25 mouse cellular contexts compared by ENCODE assay signal in the genomic region with DNA sequence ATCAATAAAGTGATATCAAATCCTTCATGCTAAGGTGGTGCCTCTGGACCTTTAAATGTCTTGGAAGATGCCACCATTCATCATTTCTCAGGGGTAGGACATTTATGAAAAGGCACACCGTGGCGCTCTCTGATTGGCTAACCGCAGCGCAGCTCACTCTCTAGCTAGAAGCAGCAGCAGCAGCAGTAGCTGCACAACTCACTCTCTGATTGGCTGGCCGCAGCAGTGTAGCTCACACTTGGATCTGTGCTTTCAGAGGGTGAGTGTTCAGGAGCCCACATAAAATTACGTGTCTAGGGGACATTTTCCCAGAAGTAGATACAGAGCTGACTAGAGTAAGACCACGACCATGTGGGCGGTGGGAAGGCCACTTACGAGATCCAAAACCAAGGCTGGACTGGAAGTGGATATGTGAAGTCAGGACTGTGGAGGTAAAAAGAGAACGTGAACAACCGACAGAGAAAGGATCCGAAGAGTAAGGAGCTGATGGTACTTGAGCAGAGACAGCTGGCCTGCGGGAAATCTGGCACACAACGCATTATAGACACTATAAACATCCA.
DNase-seq lines count a peak whose midpoint lies in the region; ATAC-seq and TF ChIP-seq lines count a peak whose summit lies in the region.
"Had no signal": no experiment of that assay in that cellular context is flagged by ENCODE, and none has a peak within 500 bp of the region (broad histone marks: within the 10 kb centered on the region; RNA-seq: fewer than 3 reads in every experiment).

No protein-coding gene starts in this region.

- no peak overlapping the region for H3K27ac ChIP-seq in lung, embryonic 14.5 days (ENCODE audit: low read depth)
- H3K27ac ChIP-seq: forebrain, embryonic 10.5 days; heart, embryonic 13.5 days; layer of hippocampus, adult 2 months; midbrain, embryonic 12.5 days; stomach, embryonic 15.5 days had no signal

- no peaks in the 10 kb centered on the region for H3K27me3 ChIP-seq in lung, embryonic 14.5 days (ENCODE audit: insufficient read depth, low read length)
- H3K27me3 ChIP-seq: heart, embryonic 13.5 days; midbrain, embryonic 12.5 days; stomach, embryonic 15.5 days had no signal

- no peak overlapping the region for H3K4me2 ChIP-seq in lung, embryonic 14.5 days
- H3K4me2 ChIP-seq: heart, embryonic 13.5 days; midbrain, embryonic 12.5 days; stomach, embryonic 15.5 days had no signal

- H3K4me3 ChIP-seq in lung, embryonic 14.5 days (ENCODE audit: low read depth, low read length): no peak overlapping the region
- H3K4me3 ChIP-seq: forebrain, embryonic 10.5 days; heart, embryonic 13.5 days; layer of hippocampus, adult 2 months; midbrain, embryonic 12.5 days; stomach, embryonic 15.5 days had no signal

- TF ChIP-seq CTCF in lung, embryonic 14.5 days (IDR thresholded peaks at IDR 0.05; ENCODE audit: low read depth): no peak

- peak; percentile 99 for ATAC-seq in frontal cortex, adult (ENCODE audit: low TSS enrichment)
- ATAC-seq in lung, embryonic 14.5 days (ENCODE audit: insufficient read depth): no peak
- ATAC-seq: forebrain, postnatal 0 days; intestine, postnatal 0 days; liver, postnatal 0 days had no signal

- DNase-seq in frontal cortex, postnatal 25 days (ENCODE audit: low spot score in 2 of 2): no peak
- DNase-seq in lung, embryonic 14.5 days: peak; percentile 23
- DNase-seq in lung, postnatal 25 days (ENCODE audit: low spot score): no peak
- peak; percentile 29 for DNase-seq in WW6 (ENCODE audit: low read depth, low spot score)
- DNase-seq in embryo, embryonic 10.5 days (ENCODE audit: low spot score): no peak
- no peak for DNase-seq in T-cell, adult 2 months (ENCODE audit: low spot score)
- DNase-seq: adrenal gland, postnatal 25 days; cerebellum, adult 9-11 months; forebrain, postnatal 0 days; gastrocnemius, postnatal 14 days; heart, adult 18-20 months; heart, postnatal 14 days; kidney, postnatal 25 days; layer of hippocampus, postnatal 36 days; liver, postnatal 0 days; lung, postnatal 10 days; thymus, adult 18-20 months; thymus, postnatal 36 days had no signal

- no peak overlapping the region for H3K9ac ChIP-seq in lung, embryonic 14.5 days
- H3K9ac ChIP-seq: forebrain, postnatal 0 days; heart, embryonic 13.5 days; liver, postnatal 0 days; midbrain, embryonic 12.5 days; stomach, embryonic 15.5 days had no signal

- WGBS in lung, embryonic 14.5 days: 81% methylated on average over 14 of the region's 14 CpGs

- H3K9me3 ChIP-seq in lung, embryonic 14.5 days (ENCODE audit: low read depth, low read length): no peaks in the 10 kb centered on the region
- H3K9me3 ChIP-seq: forebrain, embryonic 10.5 days; heart, embryonic 13.5 days; midbrain, embryonic 12.5 days; stomach, embryonic 15.5 days had no signal

- no peaks in the 10 kb centered on the region for H3K36me3 ChIP-seq in lung, embryonic 14.5 days (ENCODE audit: insufficient read depth)
- H3K36me3 ChIP-seq: forebrain, embryonic 10.5 days; heart, embryonic 13.5 days; midbrain, embryonic 12.5 days; stomach, embryonic 15.5 days had no signal

- no peaks in the 10 kb centered on the region for H3K4me1 ChIP-seq in lung, embryonic 14.5 days (ENCODE audit: insufficient read depth)
- H3K4me1 ChIP-seq: forebrain, embryonic 10.5 days; heart, embryonic 13.5 days; midbrain, embryonic 12.5 days; stomach, embryonic 15.5 days had no signal

Comparison
In these comparisons a context has a peak if more than half of its experiments do, and no peak if none do; other contexts are left out.
1. DNase-seq: peak in lung, embryonic 14.5 days (single experiment) and WW6 (single experiment); none in frontal cortex, postnatal 25 days (0 of 2), lung, postnatal 25 days (single experiment), embryo, embryonic 10.5 days (single experiment) and T-cell, adult 2 months (single experiment).